In the genomic region with DNA sequence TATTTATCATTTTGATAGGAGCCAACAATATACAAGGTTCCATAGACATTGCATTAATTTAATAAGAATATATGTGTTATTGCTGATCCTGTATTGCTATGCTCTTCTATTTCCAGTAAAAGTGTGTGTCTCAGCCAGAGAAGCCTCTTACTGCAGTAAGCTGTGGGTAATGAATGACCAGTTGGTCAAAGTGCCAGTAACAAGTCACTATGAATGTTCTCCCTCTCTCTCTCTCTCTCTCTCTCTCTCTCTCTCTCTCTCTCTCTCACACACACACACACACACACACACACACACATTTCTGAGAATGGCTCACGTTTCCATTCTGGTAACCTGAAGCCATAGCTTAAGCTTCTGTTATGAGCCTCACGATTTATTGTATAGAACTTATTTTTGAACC, we compare ENCODE assay signal across 20 mouse cellular contexts. TPM values are rescaled to one million over a fixed set of nuclear protein-coding genes. Genes with fewer than 3 reads are reported as not detected.
"Had no signal": no experiment of that assay in that cellular context is flagged by ENCODE, and none has a peak within 500 bp of the region (broad histone marks: within the 10 kb centered on the region; RNA-seq: fewer than 3 reads in every experiment).

No protein-coding gene starts in this region.

- H3K27me3 ChIP-seq: liver, embryonic 13.5 days; midbrain, embryonic 12.5 days; midbrain, embryonic 15.5 days had no signal

- H3K36me3 ChIP-seq: liver, embryonic 13.5 days; midbrain, embryonic 12.5 days; midbrain, embryonic 15.5 days had no signal

- H3K4me1 ChIP-seq: liver, embryonic 13.5 days had no signal

- H3K27ac ChIP-seq: left cerebral cortex, adult 2 months; liver, embryonic 13.5 days; macrophage; midbrain, embryonic 12.5 days; midbrain, embryonic 15.5 days had no signal

- H3K9me3 ChIP-seq: liver, embryonic 13.5 days; midbrain, embryonic 12.5 days; midbrain, embryonic 15.5 days had no signal

- DNase-seq: layer of hippocampus, postnatal 36 days; liver, embryonic 13.5 days; right cerebral cortex, postnatal 25 days; thymus, adult 18-20 months; thymus, postnatal 36 days had no signal

- H3K9ac ChIP-seq: liver, embryonic 13.5 days; midbrain, embryonic 12.5 days had no signal

- H3K4me3 ChIP-seq: liver, embryonic 13.5 days had no signal

RNA-seq across cellular contexts. Expression of gene Tpte, which starts 19.1 kb away (rescaled TPM):
- polyA plus RNA-seq: intestine, embryonic 14.5 days; kidney, postnatal 0 days; limb, embryonic 11.5 days; liver, adult 2 months; liver, embryonic 13.5 days; liver, embryonic 16.5 days; lung, adult 2 months; lung, embryonic 16.5 days; macrophage; midbrain, embryonic 12.5 days; midbrain, embryonic 15.5 days; neural tube, embryonic 14.5 days; spleen, adult 2 months; stomach, embryonic 16.5 days; urinary bladder, adult 2 months had no signal
